Mouse (Mus musculus): ENCODE results near the gene Rbm7.

- TF ChIP-seq POLR2AphosphoS2 (IDR thresholded peaks at IDR 0.05; ENCODE audit: low read length) (no peak), POLR2A (IDR thresholded peaks at IDR 0.05; ENCODE audit: control insufficient read depth in 1 of 2, insufficient read depth in 1 of 2, low read depth in 1 of 2, low read length in 2 of 2, poor library complexity in 1 of 2) (no peak), EP300 (IDR thresholded peaks at IDR 0.05; ENCODE audit: low read depth in 1 of 2, low read length in 2 of 2) (no peak), CTCF (IDR thresholded peaks at IDR 0.05 in 2 of 3, conservative IDR thresholded peaks at IDR 0.05 in 1 of 3; ENCODE audit: control insufficient read depth in 1 of 3, insufficient read depth in 1 of 3, low read depth in 2 of 3, low read length in 3 of 3, poor library complexity in 1 of 3, severe bottlenecking in 1 of 3) (no peak), TCF12 (IDR thresholded peaks at IDR 0.05; ENCODE audit: low read depth, low read length) (no peak), BHLHE40 (IDR thresholded peaks at IDR 0.05; ENCODE audit: borderline replicate concordance, low read depth, low read length) (no peak), USF1 (IDR thresholded peaks at IDR 0.05; ENCODE audit: low read depth, low read length) (no peak), USF2 (IDR thresholded peaks at IDR 0.05; ENCODE audit: borderline replicate concordance in 1 of 2, insufficient read depth in 1 of 2, low read depth in 1 of 2, low read length in 2 of 2) (no peak), MYB (IDR thresholded peaks at IDR 0.05; ENCODE audit: low read depth, low read length) (no peak)
These were observed 20.2 kb upstream of the Rbm7 start for GRCm38 (mm10) chr9:48515332-48515731.
